Mouse (Mus musculus) liver, postnatal 0 days (tissue): ENCODE measurements around the gene Grcc10. TPM values are rescaled to one million over a fixed set of nuclear protein-coding genes. Genes with fewer than 3 reads are reported as not detected.
A peak's percentile ranks its signal among the peaks of the same experiment; 100 is the strongest.

Experiments used
- ATAC-seq: fragments of 200-750 bp; cut with Nextera tagmentation; 2 replicates; pipeline ENCODE4 v1.8.0; 2017; ENCODE audit warnings: mild to moderate bottlenecking, moderate library complexity
- DNase-seq: peaks from one replicate; pipeline ENCODE4 v3.0.0-alpha.2; 2016
- H3K27ac ChIP-seq: fragments of 300-500 bp; sonication (generic); 2 replicates; pipeline ENCODE4 v1.5.1; 2014; ENCODE audit warnings: antibody characterized with exemption, moderate library complexity, mild to moderate bottlenecking, low read depth
- H3K27me3 ChIP-seq: fragments of 300-500 bp; sonication (generic); 2 replicates; pipeline ENCODE4 v1.6.1; 2014; ENCODE audit warnings: low read length, control low read depth, mixed read lengths; ENCODE audit not compliant: insufficient read depth
- H3K36me3 ChIP-seq: fragments of 300-500 bp; sonication (generic); replicated peaks from 2 replicates; pipeline ENCODE4 v1.6.1; 2014; ENCODE audit warnings: mild to moderate bottlenecking, control low read depth, low read length, moderate library complexity, mixed read lengths; ENCODE audit not compliant: insufficient read depth
- H3K4me1 ChIP-seq: fragments of 300-500 bp; sonication (generic); 2 replicates; pipeline ENCODE4 v1.6.1; 2014; ENCODE audit warnings: antibody characterized with exemption, mild to moderate bottlenecking, control low read depth; ENCODE audit not compliant: insufficient read depth
- H3K4me2 ChIP-seq: fragments of 300-500 bp; sonication (generic); 2 replicates; pipeline ENCODE4 v1.6.1; 2014; ENCODE audit warnings: low read depth, mild to moderate bottlenecking, low read length, moderate library complexity, mixed read lengths
- H3K4me3 ChIP-seq: fragments of 300-500 bp; sonication (generic); 2 replicates; pipeline ENCODE4 v1.5.1; 2014; ENCODE audit warnings: low read depth, low read length
- H3K9ac ChIP-seq: fragments of 300-500 bp; sonication (generic); replicated peaks from 2 replicates; pipeline ENCODE4 v1.6.1; 2014; ENCODE audit warnings: mild to moderate bottlenecking, moderate library complexity
- H3K9me3 ChIP-seq: fragments of 300-500 bp; sonication (generic); 2 replicates; pipeline ENCODE4 v1.6.1; 2016; ENCODE audit warnings: mild to moderate bottlenecking, control low read depth, low read length, mixed read lengths
- CTCF ChIP-seq: sonication (generic); IDR thresholded peaks from 2 replicates; pipeline ENCODE4 v1.5.1; 2016; ENCODE audit warnings: antibody characterized with exemption, low read depth
- EP300 ChIP-seq: IDR thresholded peaks from 2 replicates; pipeline ENCODE4 v1.6.1; 2016; ENCODE audit warnings: antibody characterized with exemption, low read depth, mild to moderate bottlenecking
- WGBS: fragments of 180-500 bp; shearing (Covaris S2); extraction: QIAGEN DNeasy Blood & Tissue Kit; methylation state at CpG from one replicate; pipeline ENCODE4 v1.1.7; 2014; ENCODE audit not compliant: insufficient replicate concordance; 5-methylcytosine and 5-hydroxymethylcytosine counted together
- polyA plus RNA-seq: library from polyadenylated mRNA; unstranded; fragments of >200 nt; fragmentation: Nextera tagmentation; extraction: Ambion mirVana; gene quantifications from 2 replicates; pipeline ENCODE4 v1.2.1, GENCODE M21; 2015

Grcc10 gene
- polyA plus RNA-seq, 1 experiment from 2014 or later = 148 TPM

DNA sequence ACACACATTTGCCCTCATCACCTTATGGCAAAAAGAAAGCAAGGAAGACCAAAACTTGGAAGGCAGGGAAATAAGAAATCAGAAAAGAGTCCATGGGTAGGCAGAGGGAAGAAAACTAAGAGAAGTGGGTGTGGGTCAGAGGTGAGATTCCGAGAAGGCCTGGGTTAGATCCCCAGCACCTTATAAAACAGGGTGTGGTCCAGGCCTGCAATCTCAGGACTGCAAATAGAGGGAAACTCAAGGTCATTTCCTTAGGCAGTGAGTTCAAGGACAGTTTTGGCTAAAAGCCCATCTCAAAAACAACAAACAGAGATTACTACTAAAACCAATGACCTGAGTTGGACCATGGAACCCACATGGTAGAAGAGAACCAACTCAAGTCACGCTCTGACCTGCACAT, 12.7 kb upstream of the Grcc10 start:
- WGBS = 77% methylated on average over 2 of the region's 2 CpGs
- ATAC-seq (no peak), DNase-seq (no peak)
- Histone ChIP-seq H3K9ac (no peak overlapping the region), H3K4me1 (peaks cover 26% of the 10 kb centered on the region), H3K27me3 (peaks cover 22% of the 10 kb centered on the region), H3K4me3 (no peak overlapping the region), H3K27ac (no peak overlapping the region), H3K9me3 (no peaks in the 10 kb centered on the region), H3K36me3 (peaks cover 4% of the 10 kb centered on the region; the same call in 1 of the 2 replicates), H3K4me2 (no peak overlapping the region)
- no peak for TF ChIP-seq CTCF
- no peak for TF ChIP-seq EP300

DNA sequence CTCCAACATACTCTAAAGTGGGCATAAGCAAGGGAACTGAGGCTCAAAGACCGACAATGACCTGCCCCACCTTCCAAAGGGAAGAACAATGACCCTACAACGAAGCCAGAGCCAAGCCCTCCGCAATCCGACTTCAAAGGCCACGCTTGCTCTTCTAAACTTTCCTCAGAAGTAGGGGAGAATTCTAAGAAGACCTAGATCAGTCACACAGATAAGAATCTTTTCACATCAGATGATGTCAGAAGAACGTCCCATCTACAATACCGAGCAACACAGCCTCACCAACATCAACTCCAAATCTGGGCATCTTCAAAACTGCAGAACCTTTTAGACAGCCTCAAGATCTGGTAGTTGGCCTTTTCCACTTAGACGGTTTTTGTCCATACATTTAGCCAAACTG, 9.2 kb upstream of the Grcc10 start:
- no peak for ATAC-seq
- H3K9ac ChIP-seq = no peak overlapping the region
- H3K4me1 ChIP-seq = peaks cover 19% of the 10 kb centered on the region
- TF ChIP-seq CTCF = no peak
- no peak for TF ChIP-seq EP300
- peaks cover 5% of the 10 kb centered on the region; the same call in 1 of the 2 replicates for H3K27me3 ChIP-seq
- no peak for DNase-seq
- WGBS = 77% methylated on average over 8 of the region's 8 CpGs
- H3K36me3 ChIP-seq = peaks cover 4% of the 10 kb centered on the region
- H3K9me3 ChIP-seq = no peaks in the 10 kb centered on the region
- H3K4me2 ChIP-seq = no peak overlapping the region
- H3K4me3 ChIP-seq = no peak overlapping the region
- H3K27ac ChIP-seq = no peak overlapping the region

DNA sequence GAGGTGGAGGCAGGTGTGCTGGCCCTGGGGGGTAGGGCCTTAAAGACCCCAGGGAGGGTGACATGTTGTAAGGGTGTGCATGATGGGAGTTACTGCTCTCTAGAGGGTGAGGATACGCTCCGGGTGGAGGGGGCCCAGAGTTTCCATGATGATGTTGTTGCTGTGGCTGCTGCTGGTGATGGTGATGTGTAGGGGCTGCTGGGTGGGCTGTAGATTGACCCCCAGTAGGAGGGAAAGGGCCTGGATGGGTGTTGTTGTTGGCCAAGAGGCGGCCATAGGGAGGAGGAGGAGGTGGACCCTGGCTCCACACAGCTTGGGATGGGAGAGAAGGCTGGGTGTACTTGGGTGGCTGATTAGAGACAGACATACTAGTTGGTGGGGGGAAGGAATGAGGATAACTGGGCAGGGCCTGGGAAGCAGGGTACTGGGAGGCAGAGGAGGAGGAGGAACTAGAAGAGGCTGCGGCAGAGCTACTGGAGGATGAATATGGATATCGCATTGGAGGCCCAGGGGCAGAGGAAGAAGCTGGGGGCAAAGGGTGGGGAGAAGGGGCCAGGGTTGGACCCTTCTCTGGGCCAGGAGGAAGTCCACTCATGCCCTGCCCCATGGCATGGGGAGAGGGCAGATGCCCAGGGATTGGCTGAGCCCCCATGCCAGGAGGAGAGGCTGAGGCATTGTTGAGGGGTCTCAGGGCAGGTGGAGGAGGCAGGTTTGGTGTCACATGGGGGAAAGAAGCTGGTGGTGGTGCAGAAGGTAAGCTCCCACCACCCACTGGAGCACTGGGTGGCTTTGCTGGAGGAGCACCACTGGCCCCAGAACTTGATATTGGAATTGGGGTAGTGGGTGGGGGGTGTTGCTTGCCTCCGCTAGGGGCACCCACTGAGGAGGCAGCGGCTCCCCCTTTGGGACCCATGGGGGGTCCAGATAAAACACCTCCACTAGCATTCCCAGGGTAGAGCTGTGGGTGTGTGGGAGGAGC, 5.8 kb upstream of the Grcc10 start:
- Histone ChIP-seq H3K36me3 (peaks cover 9% of the 10 kb centered on the region), H3K27me3 (no peaks in the 10 kb centered on the region), H3K27ac (no peak overlapping the region), H3K4me1 (peaks cover 19% of the 10 kb centered on the region), H3K9me3 (no peaks in the 10 kb centered on the region), H3K9ac (peak overlapping the region; percentile 82), H3K4me2 (peak overlapping the region; percentile 96), H3K4me3 (no peak overlapping the region; the same call in 1 of the 2 replicates)
- no peak for DNase-seq
- ATAC-seq = no peak
- TF ChIP-seq CTCF = no peak
- 82% methylated on average over 7 of the region's 7 CpGs for WGBS

DNA sequence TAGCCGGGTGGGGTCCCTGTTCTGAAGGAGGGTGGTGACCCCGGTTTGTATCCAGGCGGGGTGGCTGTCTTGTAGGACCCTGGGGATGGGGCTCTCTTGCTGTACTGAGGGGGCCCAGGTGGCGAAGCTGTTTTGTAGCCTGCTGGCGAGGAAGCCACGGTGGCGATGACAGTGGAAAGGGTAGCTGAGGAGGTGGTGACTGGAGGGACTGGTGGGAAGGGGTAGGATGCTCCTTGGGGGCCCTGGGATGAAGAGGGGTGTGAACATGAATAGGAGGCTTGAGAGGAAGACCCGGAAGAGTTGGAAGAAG, 5.1 kb upstream of the Grcc10 start:
- Histone ChIP-seq H3K4me3 (peak overlapping the region; percentile 63), H3K4me2 (peak overlapping the region; percentile 96), H3K9me3 (no peaks in the 10 kb centered on the region), H3K4me1 (peaks cover 22% of the 10 kb centered on the region), H3K9ac (peak overlapping the region; percentile 82), H3K36me3 (peaks cover 9% of the 10 kb centered on the region), H3K27ac (peak overlapping the region; percentile 91), H3K27me3 (no peaks in the 10 kb centered on the region)
- ATAC-seq = no peak
- WGBS = 27% methylated on average over 8 of the region's 8 CpGs
- no peak for DNase-seq
- no peak for TF ChIP-seq EP300
- TF ChIP-seq CTCF = no peak

DNA sequence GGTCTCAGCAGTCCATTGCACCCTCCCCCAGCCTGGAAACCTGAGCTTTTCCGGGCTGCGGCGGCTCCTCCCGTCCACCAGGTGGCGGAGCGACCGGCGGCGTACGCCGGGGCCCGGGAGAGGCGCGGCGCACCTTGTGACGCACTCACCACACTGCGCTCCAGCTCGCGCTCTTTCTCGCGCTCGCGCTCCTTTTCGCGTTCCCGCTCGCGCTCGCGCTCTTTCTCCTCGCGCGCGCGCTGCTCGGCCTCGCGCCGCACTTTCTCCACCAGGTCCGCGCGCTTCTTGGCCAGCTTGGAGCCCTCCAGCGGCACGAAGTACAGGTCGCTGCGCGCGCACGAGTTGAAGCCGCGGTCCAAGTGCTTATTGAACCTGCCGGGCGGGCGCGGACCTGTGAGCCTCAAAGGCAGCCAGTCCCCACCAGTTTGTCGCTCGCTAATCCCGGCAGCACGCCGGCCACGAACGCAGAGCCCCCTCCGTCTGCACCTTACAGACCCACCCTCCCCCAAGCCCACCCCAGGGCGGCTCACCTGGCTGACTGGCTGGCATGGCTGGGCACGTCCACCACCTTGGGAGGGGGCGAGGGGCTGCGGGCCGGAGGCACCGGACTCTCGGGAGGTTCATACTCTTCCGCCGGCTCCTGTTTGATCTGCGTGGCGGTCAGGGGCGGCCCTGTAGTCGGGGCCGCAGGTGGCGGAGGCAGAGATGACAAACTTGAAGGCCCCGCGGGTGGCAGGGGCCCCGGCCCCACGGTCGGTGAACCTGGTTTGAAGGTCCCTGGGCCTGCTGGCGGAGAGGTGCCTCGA, 4.5 kb upstream of the Grcc10 start:
- peak; percentile 88 for ATAC-seq
- peaks cover 9% of the 10 kb centered on the region for H3K36me3 ChIP-seq
- H3K4me1 ChIP-seq = peaks cover 21% of the 10 kb centered on the region
- H3K4me2 ChIP-seq = peak overlapping the region; percentile 96
- peak; percentile 95 for DNase-seq
- under 1% methylated on average over 85 of the region's 85 CpGs for WGBS
- peak overlapping the region; percentile 63 for H3K4me3 ChIP-seq
- H3K9me3 ChIP-seq = no peaks in the 10 kb centered on the region
- no peaks in the 10 kb centered on the region for H3K27me3 ChIP-seq
- H3K27ac ChIP-seq = peak overlapping the region; percentile 91
- peak overlapping the region; percentile 82 for H3K9ac ChIP-seq
- TF ChIP-seq EP300 = no peak
- TF ChIP-seq CTCF = peak; percentile 96

DNA sequence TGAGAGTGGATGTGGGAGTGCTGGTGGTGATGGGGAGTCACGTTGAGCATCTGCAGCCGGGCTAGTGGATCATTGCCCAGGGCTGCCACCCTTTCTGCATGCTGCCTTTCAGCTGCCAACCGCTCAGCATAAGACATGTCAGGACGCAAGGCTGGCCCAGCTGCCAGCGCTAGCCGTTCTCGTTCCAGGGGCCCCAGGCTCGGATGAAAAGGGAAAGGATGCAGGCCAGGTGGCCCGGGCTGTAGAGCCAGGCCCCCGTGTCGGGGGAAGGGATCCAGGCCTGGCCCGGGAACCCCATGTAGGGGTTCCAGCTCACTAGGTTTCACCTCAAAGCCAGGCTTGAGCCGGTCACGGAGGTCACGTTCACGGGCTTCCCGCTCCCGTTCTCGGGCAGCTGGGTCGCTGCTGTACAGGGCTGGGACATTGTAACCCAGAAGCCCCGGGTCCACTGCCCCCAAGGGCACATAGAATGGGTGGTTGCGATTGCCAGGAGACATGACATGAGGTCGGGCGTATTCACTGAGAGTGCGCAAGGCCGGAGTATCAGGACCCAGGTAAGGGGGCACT, 3.7 kb upstream of the Grcc10 start:
- Histone ChIP-seq H3K27me3 (no peaks in the 10 kb centered on the region), H3K27ac (no peak overlapping the region), H3K4me2 (peak overlapping the region; percentile 96), H3K4me1 (peaks cover 28% of the 10 kb centered on the region), H3K9ac (peak overlapping the region; percentile 26; the same call in 1 of the 2 replicates), H3K36me3 (peaks cover 9% of the 10 kb centered on the region), H3K9me3 (no peaks in the 10 kb centered on the region), H3K4me3 (peak overlapping the region; percentile 63)
- ATAC-seq (no peak), DNase-seq (no peak)
- no peak for TF ChIP-seq EP300
- no peak for TF ChIP-seq CTCF
- 72% methylated on average over 26 of the region's 26 CpGs for WGBS
